Mouse (Mus musculus) C3H10T1/2 (cell line): Measurements from ENCODE around the gene Kras. TPM values are rescaled to one million over a fixed set of nuclear protein-coding genes. Genes with fewer than 3 reads are reported as not detected.

Experiments used
- polyA plus RNA-seq, 2 experiments: library from polyadenylated mRNA; unstranded; fragments of >200 nt; fragmentation: generic; extraction: Trizol; gene quantifications; one replicate each; pipeline ENCODE4 v1.2.1; 2012; ENCODE audit warnings: missing spikeins in 2 of 2

The Kras gene
- polyA plus RNA-seq: 1 to 10 TPM; 1.5 to 4.7 TPM

GRCm38 (mm10) chr6:145250185-145250791 lies at the start of gene Kras:
Gene Kras (minus strand): TSS chr6:145250239.

GRCm38 (mm10) chr6:145210816-145211338 lies 39.2 kb downstream of the Kras start, which contains the start of the genes Casc1 and Etfrf1:
Gene Casc1 (minus strand): TSS chr6:145211005.
Gene Etfrf1 (plus strand): TSS chr6:145211134.

Other genes starting within 250 kb of the Kras start
- gene Bcat1, start 174.1 kb downstream of the Kras start, polyA plus RNA-seq: 10 to 100 TPM in 1 of 2 experiments, 1 to 10 TPM in 1; 3.0 to 18.7 TPM
- not detected for gene Lrmp, start 134.6 kb downstream of the Kras start, polyA plus RNA-seq
- under 1 TPM; 0.01 to 0.41 TPM for gene Casc1, start 39.2 kb downstream of the Kras start, polyA plus RNA-seq
- gene Etfrf1, start 39.1 kb downstream of the Kras start, polyA plus RNA-seq: 1 to 10 TPM in 1 of 2 experiments, under 1 TPM in 1; 0.34 to 6.9 TPM